Mouse (Mus musculus) C2C12 (cell line): ENCODE data around the gene En1. TPM values are rescaled to one million over a fixed set of nuclear protein-coding genes. Genes with fewer than 3 reads are reported as not detected.

Experiments used
- H3K27me3 ChIP-seq: one replicate; pipeline ENCODE4 v1.6.1; 2011; ENCODE audit not compliant: control insufficient read depth, insufficient read depth, insufficient read length
- H3K36me3 ChIP-seq: one replicate; pipeline ENCODE4 v1.6.1; 2011; ENCODE audit not compliant: control insufficient read depth, insufficient read depth
- H3K4me3 ChIP-seq: one replicate; pipeline ENCODE4 v1.5.1; 2011; ENCODE audit warnings: mild to moderate bottlenecking, control low read depth; ENCODE audit not compliant: poor library complexity, insufficient read depth, severe bottlenecking
- H3K79me2 ChIP-seq: one replicate; pipeline ENCODE4 v1.6.1; 2011; ENCODE audit not compliant: control insufficient read depth, insufficient read depth
- H3K79me3 ChIP-seq: one replicate; pipeline ENCODE4 v1.6.1; 2011; ENCODE audit warnings: low read depth, control low read depth
- H3ac ChIP-seq: one replicate; pipeline ENCODE3; 2011; ENCODE audit warnings: low read depth; ENCODE audit not compliant: control insufficient read depth, insufficient read length
- CEBPB ChIP-seq: IDR thresholded peaks from one replicate; pipeline ENCODE4 v1.6.1; 2011; ENCODE audit warnings: low read depth, mild to moderate bottlenecking, control low read depth, moderate library complexity
- CTCF ChIP-seq: IDR thresholded peaks from one replicate; pipeline ENCODE4 v1.5.1; 2011; ENCODE audit not compliant: control insufficient read depth, insufficient read depth, insufficient read length
- FOSL1 ChIP-seq: IDR thresholded peaks from one replicate; pipeline ENCODE4 v1.8.0; 2011; ENCODE audit warnings: mild to moderate bottlenecking, low read length; ENCODE audit not compliant: poor library complexity, insufficient read depth, severe bottlenecking
- MAX ChIP-seq: IDR thresholded peaks from one replicate; pipeline ENCODE4 v1.6.1; 2011; ENCODE audit warnings: mild to moderate bottlenecking, control low read depth
- MYOD1 ChIP-seq: IDR thresholded peaks from one replicate; pipeline ENCODE4 v1.6.1; 2011; ENCODE audit warnings: low read depth; ENCODE audit not compliant: control insufficient read depth, insufficient read length
- MYOG ChIP-seq: IDR thresholded peaks from one replicate; pipeline ENCODE4 v1.6.1; 2011; ENCODE audit not compliant: control insufficient read depth, insufficient read length; ENCODE audit errors: extremely low read depth
- USF1 ChIP-seq: IDR thresholded peaks from one replicate; pipeline ENCODE4 v1.6.1; 2011; ENCODE audit warnings: low read depth, mild to moderate bottlenecking, control low read depth, moderate library complexity
- long read RNA-seq, 2 experiments: library from polyadenylated mRNA; unstranded; transcript quantifications; one replicate each; pipeline ENCODE4 v2.0.0; 2019 to 2020
- polyA plus RNA-seq: library from polyadenylated mRNA; unstranded; fragments of >200 nt; fragmentation: generic; extraction: Trizol; gene quantifications from one replicate; pipeline ENCODE4 v1.2.1, GENCODE M21; 2012; ENCODE audit warnings: missing spikeins

The En1 gene
- polyA plus RNA-seq, result 11.5 TPM
- long read RNA-seq, experiment 1, partial matches to known transcripts, result 1 of 5 reads
- long read RNA-seq, experiment 1, other reads (novel, unspliced or antisense), result 1 of 5 reads
- long read RNA-seq, experiment 2, transcript En1-201 (2 exons, 2,624 nt), result major isoform, 18 of 18 reads
- long read RNA-seq, experiment 2, partial matches to known transcripts, result 0 of 18 reads
- long read RNA-seq, experiment 2, other reads (novel, unspliced or antisense), result 0 of 18 reads

- Histone ChIP-seq H3K79me3 (peaks cover 17% of the 10 kb centered on the region), H3K4me3 (peak within 1 kb of the TSS; percentile 79), H3ac (peak within 1 kb of the TSS; percentile 64), H3K36me3 (no peaks in the 10 kb centered on the region), H3K27me3 (no peaks in the 10 kb centered on the region), H3K79me2 (peaks cover 39% of the 10 kb centered on the region)
- no peak for TF ChIP-seq CEBPB
- no peak for TF ChIP-seq CTCF
- TF ChIP-seq MAX, result peak; percentile 80
- no peak for TF ChIP-seq MYOG
- TF ChIP-seq MYOD1, result no peak
- peak; percentile 83 for TF ChIP-seq USF1
Observed at GRCm38 (mm10) chr1:120602031-120602730, at the start of gene En1. Gene En1 (plus strand): TSS chr1:120602418.

- TF ChIP-seq MYOD1 (no peak), MAX (no peak), FOSL1 (no peak), CTCF (no peak), USF1 (no peak), CEBPB (no peak), MYOG (no peak)
- no peak overlapping the region for H3K4me3 ChIP-seq
- H3K79me3 ChIP-seq, result no peaks in the 10 kb centered on the region
- H3K79me2 ChIP-seq, result no peaks in the 10 kb centered on the region
- no peak overlapping the region for H3ac ChIP-seq
- H3K36me3 ChIP-seq, result no peaks in the 10 kb centered on the region
- H3K27me3 ChIP-seq, result no peaks in the 10 kb centered on the region
Observed at GRCm38 (mm10) chr1:120556926-120557846, 45.0 kb upstream of the En1 start.

GRCm38 (mm10) chr1:120558341-120559285 lies 43.6 kb upstream of the En1 start:
- Histone ChIP-seq H3K4me3 (no peak overlapping the region), H3K79me3 (no peaks in the 10 kb centered on the region), H3ac (no peak overlapping the region), H3K79me2 (no peaks in the 10 kb centered on the region), H3K27me3 (no peaks in the 10 kb centered on the region), H3K36me3 (no peaks in the 10 kb centered on the region)
- TF ChIP-seq FOSL1 (no peak), USF1 (no peak), CTCF (no peak), MYOD1 (no peak), MAX (no peak), MYOG (no peak), CEBPB (no peak)

- TF ChIP-seq CTCF, result no peak
- TF ChIP-seq MYOG, result no peak
- TF ChIP-seq FOSL1, result no peak
- TF ChIP-seq USF1, result no peak
- no peak for TF ChIP-seq CEBPB
- no peak for TF ChIP-seq MAX
- TF ChIP-seq MYOD1, result no peak
- no peaks in the 10 kb centered on the region for H3K79me3 ChIP-seq
- H3K36me3 ChIP-seq, result no peaks in the 10 kb centered on the region
- no peaks in the 10 kb centered on the region for H3K27me3 ChIP-seq
- no peak overlapping the region for H3ac ChIP-seq
- no peaks in the 10 kb centered on the region for H3K79me2 ChIP-seq
- no peak overlapping the region for H3K4me3 ChIP-seq
Observed at GRCm38 (mm10) chr1:120559911-120560310, 42.3 kb upstream of the En1 start.

- TF ChIP-seq CEBPB (no peak), MYOD1 (no peak), MAX (no peak), CTCF (no peak), FOSL1 (no peak), MYOG (no peak), USF1 (no peak)
- Histone ChIP-seq H3K79me2 (no peaks in the 10 kb centered on the region), H3K79me3 (no peaks in the 10 kb centered on the region), H3K4me3 (no peak overlapping the region), H3ac (no peak overlapping the region), H3K36me3 (no peaks in the 10 kb centered on the region), H3K27me3 (peaks cover 19% of the 10 kb centered on the region)
Observed at GRCm38 (mm10) chr1:120581306-120581705, 20.9 kb upstream of the En1 start.
